Mouse (Mus musculus) mouse embryonic stem cell (cell line): ENCODE results near the gene Efcab9.
"Not testable (repeated sequence)": the region's sequence is repeated elsewhere in the genome, so short reads cannot be mapped to it uniquely, and the experiment has no call there.

Experiments
- in situ Hi-C, 2 experiments: fragments of 300-500 bp; cut with MboI; formaldehyde crosslinking; loops; 1 replicate in 1 of 2; 3 replicates in 1 of 2; pipeline ENCODE4 v1.14.3; 2019 to 2020; ENCODE audit warnings: low sequenced_read_pairs in 2 of 2, low pct_unique_long_range_greater_than_20kb in 1 of 2, mixed read lengths in 1 of 2; ENCODE audit not compliant: unreplicated experiment in 1 of 2

Efcab9 gene

GRCm38 (mm10) chr11:32516916-32517712 is 14.8 kb downstream of the Efcab9 start:
- in situ Hi-C loops, result no loop called here

- in situ Hi-C loops, result no loop called here
Observed at GRCm38 (mm10) chr11:32516091-32516490, 15.8 kb downstream of the Efcab9 start.

- in situ Hi-C loops, result not testable (repeated sequence)
Observed at GRCm38 (mm10) chr11:32514853-32515252, 17.0 kb downstream of the Efcab9 start.

- in situ Hi-C loops, result no loop called here
Observed at GRCm38 (mm10) chr11:32510930-32511329, 21.0 kb downstream of the Efcab9 start.

- in situ Hi-C loops, result no loop called here
Observed at GRCm38 (mm10) chr11:32505091-32505739, 26.7 kb downstream of the Efcab9 start.

- in situ Hi-C loops, result no loop called here
Observed at GRCm38 (mm10) chr11:32503711-32504110, 28.2 kb downstream of the Efcab9 start.

- in situ Hi-C loops, result no loop called here
Observed at GRCm38 (mm10) chr11:32499931-32500330, 31.9 kb downstream of the Efcab9 start.

GRCm38 (mm10) chr11:32498757-32499535 is 32.9 kb downstream of the Efcab9 start:
- in situ Hi-C loops, result no loop called here

GRCm38 (mm10) chr11:32495283-32495682 is 36.6 kb downstream of the Efcab9 start:
- in situ Hi-C loops, result no loop called here

GRCm38 (mm10) chr11:32493312-32493711 is 38.6 kb downstream of the Efcab9 start:
- in situ Hi-C loops, result no loop called here

GRCm38 (mm10) chr11:32491079-32491478 is 40.8 kb downstream of the Efcab9 start:
- in situ Hi-C loops, result no loop called here

GRCm38 (mm10) chr11:32488808-32489670 is 42.8 kb downstream of the Efcab9 start:
- in situ Hi-C loops, result no loop called here

GRCm38 (mm10) chr11:32488344-32488743 is 43.5 kb downstream of the Efcab9 start:
- in situ Hi-C loops, result no loop called here

GRCm38 (mm10) chr11:32487501-32487900 is 44.4 kb downstream of the Efcab9 start:
- in situ Hi-C loops, result no loop called here

GRCm38 (mm10) chr11:32486621-32487020 is 45.3 kb downstream of the Efcab9 start:
- in situ Hi-C loops, result no loop called here

- in situ Hi-C loops, result no loop called here
Observed at GRCm38 (mm10) chr11:32485290-32485689, 46.6 kb downstream of the Efcab9 start.

GRCm38 (mm10) chr11:32481525-32481924 is 50.4 kb downstream of the Efcab9 start:
- in situ Hi-C loops, result no loop called here

- in situ Hi-C loops, result no loop called here
Observed at GRCm38 (mm10) chr11:32475487-32476236, 56.2 kb downstream of the Efcab9 start.
